Mouse (Mus musculus) kidney, adult 11 months (tissue): ENCODE measurements around the gene Olfr1388.
"Not testable (repeated sequence)": the region's sequence is repeated elsewhere in the genome, so short reads cannot be mapped to it uniquely, and the experiment has no call there.

Source experiments
- DNase-seq: peaks from one replicate; pipeline ENCODE4 v3.0.0; 2022

Olfr1388 gene

GRCm38 (mm10) chr11:49436411-49436810 lies at the start of gene Olfr1388:
TSS of gene Olfr1388 (plus strand) at chr11:49436624.
- DNase-seq = no peak

GRCm38 (mm10) chr11:49392707-49393106 lies 43.7 kb upstream of the Olfr1388 start:
- not testable (repeated sequence) for DNase-seq

GRCm38 (mm10) chr11:49406784-49407183 lies 29.6 kb upstream of the Olfr1388 start:
- DNase-seq = no peak

- DNase-seq = peak; percentile 3
Measured at GRCm38 (mm10) chr11:49410540-49410939, 25.9 kb upstream of the Olfr1388 start.

- no peak for DNase-seq
Measured at GRCm38 (mm10) chr11:49422767-49423166, 13.7 kb upstream of the Olfr1388 start, which contains the start of gene Olfr1389. TSS of gene Olfr1389 (plus strand) at chr11:49423067.

- DNase-seq = no peak
Measured at GRCm38 (mm10) chr11:49425257-49425927, 11.0 kb upstream of the Olfr1388 start.

GRCm38 (mm10) chr11:49429641-49430040 lies 6.8 kb upstream of the Olfr1388 start:
- no peak for DNase-seq

GRCm38 (mm10) chr11:49455043-49455442 lies 18.6 kb downstream of the Olfr1388 start, which contains the start of gene Olfr1387:
TSS of gene Olfr1387 (plus strand) at chr11:49455343.
- no peak for DNase-seq

- not testable (repeated sequence) for DNase-seq
Measured at GRCm38 (mm10) chr11:49464746-49465145, 28.3 kb downstream of the Olfr1388 start, which contains the start of gene Olfr1386. TSS of gene Olfr1386 (plus strand) at chr11:49465046.

- no peak for DNase-seq
Measured at GRCm38 (mm10) chr11:49485973-49486372, 49.5 kb downstream of the Olfr1388 start.

- not testable (repeated sequence) for DNase-seq
Measured at GRCm38 (mm10) chr11:49488770-49489169, 52.3 kb downstream of the Olfr1388 start, which contains the start of gene Olfr1385. TSS of gene Olfr1385 (plus strand) at chr11:49489070.
